Mouse (Mus musculus): ENCODE data around the gene Gon7. TPM values are rescaled to one million over a fixed set of nuclear protein-coding genes. Genes with fewer than 3 reads are reported as not detected.
A peak's percentile ranks its signal among the peaks of the same experiment; 100 is the strongest.

The Gon7 gene
- polyA plus RNA-seq, 1 experiment: 12.4 TPM

GRCm38 (mm10) chr12:102706833-102707463, 50.7 kb downstream of the Gon7 start:
- no peak for DNase-seq (ENCODE audit: extremely low spot score in 1 of 2, low spot score in 1 of 2)

- DNase-seq (ENCODE audit: extremely low spot score in 1 of 2, low spot score in 1 of 2): peak in 1 of 2 experiments; percentile 53
Measured at GRCm38 (mm10) chr12:102705906-102706640, 51.5 kb downstream of the Gon7 start.

- DNase-seq (ENCODE audit: extremely low spot score in 1 of 2, low spot score in 1 of 2): peak; percentile 75 to 94
Measured at GRCm38 (mm10) chr12:102705216-102705871, 52.3 kb downstream of the Gon7 start.

GRCm38 (mm10) chr12:102704457-102705198, 53.0 kb downstream of the Gon7 start, which contains the start of gene Itpk1:
TSS of gene Itpk1 (minus strand) at chr12:102704930.
- peak in 1 of 2 experiments; percentile 43 for DNase-seq (ENCODE audit: extremely low spot score in 1 of 2, low spot score in 1 of 2)

GRCm38 (mm10) chr12:102703921-102704408, 53.6 kb downstream of the Gon7 start:
- no peak for DNase-seq (ENCODE audit: extremely low spot score in 1 of 2, low spot score in 1 of 2)

- no peak for DNase-seq (ENCODE audit: extremely low spot score in 1 of 2, low spot score in 1 of 2)
Measured at GRCm38 (mm10) chr12:102703441-102703840, 54.2 kb downstream of the Gon7 start.

Other genes with a start within 250 kb of the Gon7 start
- gene Chga, start 202.8 kb downstream of the Gon7 start, polyA plus RNA-seq (2012; rRNA removed): 145 and 167 TPM in 2 replicates
- 45.0 and 46.4 TPM in 2 replicates for gene Itpk1, start 52.9 kb downstream of the Gon7 start, polyA plus RNA-seq (2012; rRNA removed)
- 8.4 and 12.4 TPM in 2 replicates for gene Moap1, start 14.1 kb downstream of the Gon7 start, polyA plus RNA-seq (2012; rRNA removed)
- 3.9 and 4.4 TPM in 2 replicates for gene Tmem251, start 14.0 kb downstream of the Gon7 start, polyA plus RNA-seq (2012; rRNA removed)
- not detected in 2 replicates for gene Gm28051, start within 50 bp of the Gon7 start, polyA plus RNA-seq (2012; rRNA removed)
- gene Ubr7, start 164 bp upstream of the Gon7 start, polyA plus RNA-seq (2012; rRNA removed): 29.8 and 31.0 TPM in 2 replicates
- gene Gm20604, start 869 bp upstream of the Gon7 start, polyA plus RNA-seq (2012; rRNA removed): 28.2 and 30.8 TPM in 2 replicates
- 12.7 and 14.9 TPM in 2 replicates for gene Btbd7, start 120.7 kb upstream of the Gon7 start, polyA plus RNA-seq (2012; rRNA removed)
- gene Cox8c, start 141.5 kb upstream of the Gon7 start, polyA plus RNA-seq (2012; rRNA removed): not detected in 2 replicates
- 37.7 and 41.8 TPM in 2 replicates for gene Unc79, start 191.1 kb upstream of the Gon7 start, polyA plus RNA-seq (2012; rRNA removed)

All from frontal cortex, adult 2 months (tissue).